Mouse (Mus musculus) lung, adult 2 months (tissue): ENCODE results near the gene Slc35f4.

Experiments
- CTCF ChIP-seq: fragments of 200-500 bp; IDR thresholded peaks from 2 replicates; pipeline ENCODE4 v1.5.1; 2011; ENCODE audit warnings: mild to moderate bottlenecking, low read length, control low read depth; ENCODE audit not compliant: insufficient read depth
- POLR2A ChIP-seq: fragments of 200-500 bp; IDR thresholded peaks from 2 replicates; pipeline ENCODE4 v1.6.1; 2011; ENCODE audit warnings: low read depth, mild to moderate bottlenecking, control low read depth, low read length, borderline replicate concordance; ENCODE audit errors: extremely low read depth

- TF ChIP-seq CTCF (no peak), POLR2A (no peak)
Measured at GRCm38 (mm10) chr14:49333841-49334240, 192.0 kb downstream of the Slc35f4 start.
